Mouse (Mus musculus) thymus, adult 18-20 months (tissue): Measurements from ENCODE around the gene Socs4.
A peak's percentile ranks its signal among the peaks of the same experiment; 100 is the strongest.

ENCODE experiments used
- DNase-seq, 2 experiments: peaks; one replicate each; pipeline ENCODE4 v3.0.0; 2022; ENCODE audit warnings: mixed read lengths in 2 of 2

Gene Socs4

GRCm38 (mm10) chr14:47276637-47277393, at the start of gene Socs4, which contains the start of gene Wdhd1:
Socs4 (plus strand) TSS chr14:47276931.
Wdhd1 (minus strand) TSS chr14:47276857.
- peak; percentile 92 to 93 for DNase-seq

GRCm38 (mm10) chr14:47229796-47230376, 46.8 kb upstream of the Socs4 start:
- no peak for DNase-seq

- DNase-seq = no peak
Observed at GRCm38 (mm10) chr14:47233602-47234001, 43.1 kb upstream of the Socs4 start.

DNA sequence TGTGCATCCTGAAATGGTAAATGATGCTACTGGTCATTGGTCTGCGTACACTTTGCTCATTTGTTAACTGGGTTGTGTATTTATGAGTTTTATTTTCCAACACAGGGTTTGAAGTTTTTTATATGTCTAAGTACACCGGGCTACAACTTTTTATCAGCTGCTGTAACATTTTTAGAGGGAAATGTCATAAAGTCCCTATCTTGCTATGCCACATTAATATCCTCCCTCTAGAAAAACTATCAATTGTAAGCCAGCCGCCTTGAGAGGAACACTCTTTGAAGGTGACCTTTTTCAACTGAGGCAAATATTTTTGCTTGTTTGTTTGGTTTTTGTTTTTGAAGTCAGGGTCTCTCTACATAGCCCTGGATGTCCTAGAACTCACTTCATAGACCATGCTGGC, 42.7 kb upstream of the Socs4 start:
- DNase-seq = no peak

GRCm38 (mm10) chr14:47234526-47235250, 42.0 kb upstream of the Socs4 start:
- DNase-seq = no peak

GRCm38 (mm10) chr14:47236491-47236890, 40.2 kb upstream of the Socs4 start:
- no peak for DNase-seq

- DNase-seq = no peak
Observed at GRCm38 (mm10) chr14:47237286-47237685, 39.4 kb upstream of the Socs4 start.

- no peak for DNase-seq
Observed at GRCm38 (mm10) chr14:47240600-47240999, 36.1 kb upstream of the Socs4 start.

DNA sequence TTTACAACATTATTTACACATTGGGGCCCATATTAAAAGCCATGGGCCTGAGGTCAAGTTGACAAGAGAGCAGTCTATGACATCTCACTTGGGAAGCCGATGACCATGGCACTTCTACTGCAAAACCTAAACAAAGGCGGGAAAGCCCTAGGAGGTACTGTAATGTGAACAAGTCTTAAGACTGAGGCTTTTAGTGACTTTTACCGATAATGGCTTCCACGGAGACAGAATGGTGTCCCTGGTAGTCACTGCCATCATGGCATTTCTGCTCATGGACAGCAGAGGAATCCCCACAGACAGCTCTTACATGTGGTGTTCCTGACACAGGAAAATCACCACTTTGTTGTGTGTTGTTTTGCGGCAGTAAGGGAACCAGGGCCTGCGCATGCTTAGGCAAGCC, 35.7 kb upstream of the Socs4 start:
- DNase-seq = no peak

- no peak for DNase-seq
Observed at GRCm38 (mm10) chr14:47242753-47243152, 34.0 kb upstream of the Socs4 start.

DNA sequence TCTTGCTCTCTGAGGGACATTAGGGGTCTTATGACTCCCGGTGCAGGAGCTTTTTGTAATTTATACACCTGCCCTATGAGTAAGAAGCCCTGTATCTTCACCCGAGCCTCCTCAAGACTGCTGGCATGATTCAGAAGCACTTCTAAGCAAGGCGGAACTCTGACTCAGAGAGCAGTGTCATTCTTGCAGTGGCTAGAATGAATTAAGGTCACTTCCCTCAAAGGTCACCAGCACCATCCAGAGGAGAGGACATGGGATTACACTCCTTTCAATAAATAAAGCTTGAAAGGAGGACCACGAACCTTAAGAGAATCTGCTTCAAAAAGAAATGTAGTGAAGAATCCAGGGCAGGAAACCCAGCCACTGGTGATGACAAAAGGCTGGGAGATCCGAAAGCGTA, 26.9 kb upstream of the Socs4 start:
- no peak for DNase-seq

DNA sequence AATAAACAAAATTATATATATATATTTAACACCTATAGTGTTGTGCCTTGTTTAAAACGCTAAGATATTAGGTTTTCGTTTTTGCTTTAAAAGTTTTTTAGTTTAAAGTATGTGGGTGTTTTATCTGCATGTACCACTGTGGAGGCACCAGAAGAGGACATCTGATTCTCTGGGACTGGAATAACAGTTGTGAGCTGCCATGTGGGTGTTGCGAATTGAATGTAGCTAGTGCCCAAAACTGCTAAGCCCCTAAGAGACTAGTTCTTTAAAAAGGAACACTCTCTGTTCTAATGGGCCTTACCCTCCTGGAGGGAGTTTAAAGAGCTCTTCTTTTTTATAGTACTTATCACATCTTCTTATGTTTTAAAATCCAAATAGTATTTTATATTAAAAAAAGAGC, 11.9 kb upstream of the Socs4 start:
- DNase-seq = no peak

- DNase-seq = no peak
Observed at GRCm38 (mm10) chr14:47265829-47266228, 10.9 kb upstream of the Socs4 start.

DNA sequence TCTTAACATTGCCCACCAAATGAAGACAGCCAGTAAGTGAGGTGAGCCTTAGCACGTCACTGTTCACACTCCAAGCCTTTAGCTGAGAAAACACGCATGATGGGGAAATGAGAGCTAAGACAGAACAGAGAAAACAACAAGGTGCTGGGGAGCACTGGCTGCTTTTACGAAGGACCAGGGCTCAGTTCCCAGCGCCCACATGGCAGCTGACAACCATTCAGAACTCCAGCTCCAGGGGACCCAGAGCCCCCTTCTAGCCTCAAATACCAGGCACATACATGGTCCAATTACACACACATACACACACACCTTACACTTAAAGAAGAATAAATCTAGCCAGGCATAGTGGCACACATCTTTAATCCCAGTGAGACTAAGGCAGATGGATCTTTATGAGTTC, 7.7 kb upstream of the Socs4 start:
- no peak for DNase-seq

DNA sequence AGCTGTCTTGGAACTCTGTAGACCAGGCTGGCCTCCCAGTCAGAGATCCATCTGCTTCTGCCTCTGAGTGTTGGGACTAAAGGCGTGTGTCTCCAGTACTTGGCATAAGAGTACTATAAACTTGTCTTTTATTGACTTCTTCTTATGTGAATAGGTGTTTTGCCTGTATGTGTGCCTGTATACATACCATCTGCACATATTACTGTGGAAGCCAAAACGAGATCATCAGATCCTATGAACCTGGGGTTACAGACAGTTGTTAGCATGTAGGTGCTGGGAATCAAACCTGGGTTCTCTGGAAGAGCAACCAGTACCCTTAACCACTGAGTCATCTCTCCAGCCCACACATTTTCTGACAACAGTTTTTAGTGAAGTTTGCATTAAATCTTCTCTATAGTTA, 7.0 kb upstream of the Socs4 start:
- no peak for DNase-seq

GRCm38 (mm10) chr14:47273751-47274150, 3.0 kb upstream of the Socs4 start:
- DNase-seq = no peak

- DNase-seq = peak in 1 of 2 experiments; percentile 7
Observed at GRCm38 (mm10) chr14:47275417-47275816, 1.3 kb upstream of the Socs4 start.

GRCm38 (mm10) chr14:47276036-47276603, 611 bp upstream of the Socs4 start:
- DNase-seq = no peak

DNA sequence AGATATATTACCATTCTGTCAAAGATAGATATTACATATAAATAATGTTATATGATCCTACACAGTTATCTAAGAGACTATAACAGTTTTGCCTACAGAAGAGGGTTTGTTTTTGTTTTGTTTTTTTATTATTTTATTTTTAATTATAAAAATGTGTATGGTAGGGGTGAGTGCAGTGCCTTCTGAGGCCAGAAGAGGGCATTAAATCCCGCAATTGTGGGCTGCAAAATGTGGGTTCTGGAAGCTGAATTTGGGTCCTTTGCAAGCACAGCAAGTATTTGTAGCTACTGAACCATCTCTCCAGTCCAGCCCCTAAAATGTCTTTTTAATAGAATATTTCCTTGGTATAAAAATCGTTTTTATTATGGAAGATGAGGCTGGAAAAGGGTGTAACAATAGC, 2.3 kb downstream of the Socs4 start:
- DNase-seq = no peak

- DNase-seq = no peak
Observed at GRCm38 (mm10) chr14:47281535-47281934, 4.8 kb downstream of the Socs4 start.

DNA sequence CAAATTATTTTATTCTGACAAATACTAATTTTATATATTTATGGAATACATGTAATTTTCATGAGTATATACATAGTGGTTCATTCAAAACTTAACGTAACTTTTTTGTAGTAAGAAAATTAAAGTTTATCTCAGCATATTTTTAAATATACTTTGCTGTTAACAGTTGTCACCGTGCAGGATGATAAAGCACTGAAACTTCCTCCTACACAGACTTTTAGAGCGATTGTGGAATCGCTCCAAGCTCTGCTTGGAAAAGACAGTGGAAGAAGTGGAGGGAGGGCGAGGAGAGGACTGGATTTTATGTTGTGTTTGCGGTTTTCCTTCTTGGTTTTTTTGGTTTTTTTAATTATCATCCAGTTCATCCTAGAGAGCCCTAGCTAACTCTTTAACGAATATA, 6.8 kb downstream of the Socs4 start:
- no peak for DNase-seq

- no peak for DNase-seq
Observed at GRCm38 (mm10) chr14:47285271-47285670, 8.5 kb downstream of the Socs4 start.

DNA sequence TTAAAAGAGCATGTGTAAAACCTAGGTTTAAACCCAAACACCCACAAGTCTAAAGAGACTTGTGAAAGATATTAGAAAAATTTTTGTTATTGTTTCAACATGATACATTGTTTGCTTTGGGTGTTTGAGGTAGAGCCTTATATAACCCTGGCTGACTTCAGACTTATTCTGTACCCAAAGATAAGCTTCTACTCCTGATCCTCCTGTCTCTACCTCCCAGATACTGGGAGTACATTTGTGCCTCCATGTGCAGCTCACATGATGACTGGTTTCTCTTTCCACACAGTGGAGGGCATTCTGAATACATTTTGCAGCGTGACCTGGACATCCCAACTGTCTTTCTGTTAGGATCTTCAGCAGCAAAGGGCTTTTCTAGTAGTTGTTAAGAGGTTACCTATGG, 9.5 kb downstream of the Socs4 start:
- DNase-seq = no peak

GRCm38 (mm10) chr14:47287021-47287420, 10.3 kb downstream of the Socs4 start:
- no peak for DNase-seq
